Mouse (Mus musculus) brain, adult 2 months (tissue): Measurements from ENCODE around the gene Cotl1.

Source experiments
- DNase-seq: peaks from one replicate; pipeline ENCODE4 v3.0.0; 2011; ENCODE audit warnings: low read depth, low spot score

The Cotl1 gene

GRCm38 (mm10) chr8:119817446-119817845, 22.9 kb downstream of the Cotl1 start:
- DNase-seq, result no peak

GRCm38 (mm10) chr8:119816219-119816618, 24.1 kb downstream of the Cotl1 start:
- no peak for DNase-seq

- DNase-seq, result peak; percentile 45
Measured at GRCm38 (mm10) chr8:119812650-119813431, 27.5 kb downstream of the Cotl1 start.

GRCm38 (mm10) chr8:119811925-119812324, 28.4 kb downstream of the Cotl1 start:
- peak; percentile 51 for DNase-seq

GRCm38 (mm10) chr8:119810953-119811499, 29.3 kb downstream of the Cotl1 start:
- no peak for DNase-seq

GRCm38 (mm10) chr8:119810127-119810868, 30.0 kb downstream of the Cotl1 start:
- DNase-seq, result peak; percentile 71

- DNase-seq, result no peak
Measured at GRCm38 (mm10) chr8:119809620-119810019, 30.7 kb downstream of the Cotl1 start.

GRCm38 (mm10) chr8:119807687-119808086, 32.7 kb downstream of the Cotl1 start:
- DNase-seq, result no peak

GRCm38 (mm10) chr8:119806422-119807263, 33.7 kb downstream of the Cotl1 start:
- DNase-seq, result peak; percentile 88

- DNase-seq, result no peak
Measured at GRCm38 (mm10) chr8:119805275-119805674, 35.1 kb downstream of the Cotl1 start.

- no peak for DNase-seq
Measured at GRCm38 (mm10) chr8:119802592-119802991, 37.8 kb downstream of the Cotl1 start.

GRCm38 (mm10) chr8:119801168-119801567, 39.2 kb downstream of the Cotl1 start:
- peak; percentile 91 for DNase-seq

- no peak for DNase-seq
Measured at GRCm38 (mm10) chr8:119798965-119799264, 41.4 kb downstream of the Cotl1 start.

GRCm38 (mm10) chr8:119798170-119798964, 42.0 kb downstream of the Cotl1 start:
- DNase-seq, result peak; percentile 85

- no peak for DNase-seq
Measured at GRCm38 (mm10) chr8:119795651-119796050, 44.7 kb downstream of the Cotl1 start.

- DNase-seq, result no peak
Measured at GRCm38 (mm10) chr8:119794689-119795088, 45.7 kb downstream of the Cotl1 start.

- peak; percentile 86 for DNase-seq
Measured at GRCm38 (mm10) chr8:119791804-119792704, 48.3 kb downstream of the Cotl1 start.

- no peak for DNase-seq
Measured at GRCm38 (mm10) chr8:119789581-119789980, 50.8 kb downstream of the Cotl1 start.

GRCm38 (mm10) chr8:119788607-119789381, 51.5 kb downstream of the Cotl1 start:
- DNase-seq, result peak; percentile 90
